Mouse (Mus musculus) inflammation-experienced regulatory T-cells, adult 16 weeks (primary cell): ENCODE results near the gene Gm21725. TPM values are rescaled to one million over a fixed set of nuclear protein-coding genes. Genes with fewer than 3 reads are reported as not detected.

Source experiments
- polyA plus RNA-seq: library from polyadenylated mRNA; unstranded; fragments of 100-300 nt; shearing (Covaris generic); gene quantifications from one replicate; pipeline ENCODE4 v1.2.1, GENCODE M21; 2017

The Gm21725 gene
- polyA plus RNA-seq = not detected

GRCm38 (mm10) chrY:13348963-13349362 lies at the start of gene Gm21725:
TSS of gene Gm21725 (minus strand) at chrY:13349063.

Other genes starting within 250 kb of the Gm21725 start
- gene Gm21891, start 215.6 kb downstream of the Gm21725 start, polyA plus RNA-seq = not detected
- gene Gm21425, start 187.1 kb downstream of the Gm21725 start, polyA plus RNA-seq = not detected
- not detected for gene Gm21828, start 125.1 kb downstream of the Gm21725 start, polyA plus RNA-seq
- not detected for gene Gm21440, start 96.7 kb downstream of the Gm21725 start, polyA plus RNA-seq
- gene Gm21454, start 96.6 kb downstream of the Gm21725 start, polyA plus RNA-seq = not detected
- not detected for gene Gm21866, start 116.5 kb upstream of the Gm21725 start, polyA plus RNA-seq
- not detected for gene Gm20773, start 145.0 kb upstream of the Gm21725 start, polyA plus RNA-seq